Mouse (Mus musculus): ENCODE results near the gene Art3.

GRCm38 (mm10) chr5:92434070-92434469, 102.4 kb downstream of the Art3 start:
- no peak for TF ChIP-seq CTCF (IDR thresholded peaks at IDR 0.05; ENCODE audit: control insufficient read depth, insufficient read depth, low read length)
- no peak for TF ChIP-seq POLR2A (IDR thresholded peaks at IDR 0.05; ENCODE audit: borderline replicate concordance, control insufficient read depth, low read depth, low read length)
